Mouse (Mus musculus) E14TG2a.4 (cell line): Measurements from ENCODE around the gene Sele.

ENCODE experiments used
- H3K27me3 ChIP-seq: 2 replicates; pipeline ENCODE4 v1.6.1; 2014; ENCODE audit warnings: low read length, control low read depth; ENCODE audit not compliant: insufficient read depth
- H3K36me3 ChIP-seq: 2 replicates; pipeline ENCODE4 v1.6.1; 2014; ENCODE audit warnings: low read length, control low read depth; ENCODE audit not compliant: insufficient read depth
- H3K4me1 ChIP-seq: replicated peaks from 2 replicates; pipeline ENCODE4 v1.6.1; 2014; ENCODE audit warnings: low read depth, low read length, control low read depth
- H3K4me3 ChIP-seq: replicated peaks from 2 replicates; pipeline ENCODE4 v1.5.1; 2014; ENCODE audit warnings: mild to moderate bottlenecking, low read length
- H3K9me3 ChIP-seq: 2 replicates; pipeline ENCODE4 v1.6.1; 2014; ENCODE audit warnings: low read length, control low read depth
- CTCF ChIP-seq: conservative IDR thresholded peaks from 2 replicates; pipeline ENCODE4 v1.5.1; 2014; ENCODE audit warnings: low read length
- NANOG ChIP-seq: IDR thresholded peaks from 2 replicates; pipeline ENCODE4 v1.6.1; 2014; ENCODE audit warnings: borderline replicate concordance, low read length, mixed read lengths
- POU5F1 ChIP-seq: IDR thresholded peaks from 2 replicates; pipeline ENCODE4 v1.6.1; 2014; ENCODE audit warnings: low read length, borderline replicate concordance

Gene Sele

DNA sequence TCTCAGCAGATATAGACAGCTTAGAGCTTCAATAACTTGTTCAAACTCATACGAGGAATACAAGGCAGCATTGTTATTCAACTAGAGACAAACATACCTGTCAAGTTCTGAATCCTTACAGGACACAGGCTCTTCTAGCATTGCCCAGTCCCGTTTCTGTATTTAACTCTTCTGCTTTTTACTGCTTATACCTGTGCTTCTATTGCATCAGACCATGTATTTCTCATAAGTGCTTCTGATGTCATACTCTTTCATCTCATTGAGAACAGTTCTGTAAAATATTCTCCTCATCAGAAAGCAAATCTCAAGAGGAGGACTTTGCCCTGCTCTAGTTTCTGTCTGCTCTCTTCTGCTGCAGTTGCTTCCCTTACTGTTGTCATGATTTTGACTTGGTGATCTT lies 49.9 kb downstream of the Sele start:
- TF ChIP-seq CTCF (no peak), NANOG (no peak), POU5F1 (no peak)
- Histone ChIP-seq H3K27me3 (no peaks in the 10 kb centered on the region), H3K9me3 (no peaks in the 10 kb centered on the region), H3K36me3 (no peaks in the 10 kb centered on the region), H3K4me3 (no peak overlapping the region), H3K4me1 (no peaks in the 10 kb centered on the region)

DNA sequence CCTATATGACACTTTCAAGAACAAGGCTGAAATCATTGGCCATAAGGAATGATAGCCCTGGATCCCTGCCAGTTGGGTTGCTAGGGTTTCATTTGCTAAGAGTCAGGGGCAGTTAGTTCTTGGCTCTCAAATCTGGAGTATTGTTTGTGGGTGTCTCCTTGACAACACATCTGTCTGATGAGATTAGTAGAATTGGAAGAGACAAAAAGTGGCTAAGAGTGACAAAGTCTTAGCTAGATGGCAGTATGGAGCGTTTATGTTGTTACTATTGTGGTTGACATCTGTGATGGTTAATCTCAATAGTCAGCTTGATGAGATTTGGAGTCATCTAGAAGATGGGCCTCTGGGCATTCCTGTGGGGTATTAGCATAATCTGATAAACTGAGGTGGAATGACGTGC lies 50.3 kb downstream of the Sele start:
- Histone ChIP-seq H3K4me3 (no peak overlapping the region), H3K27me3 (no peaks in the 10 kb centered on the region), H3K4me1 (no peaks in the 10 kb centered on the region), H3K9me3 (no peaks in the 10 kb centered on the region), H3K36me3 (no peaks in the 10 kb centered on the region)
- TF ChIP-seq CTCF (no peak), POU5F1 (no peak), NANOG (no peak)
